Mouse (Mus musculus) granulocyte monocyte progenitor cell, adult 5-6 weeks (primary cell): ENCODE results near the gene Wdtc1. TPM values are rescaled to one million over a fixed set of nuclear protein-coding genes. Genes with fewer than 3 reads are reported as not detected.

Experiments
- ATAC-seq: replicated peaks from 2 replicates; pipeline ENCODE4 v1.8.0; 2016; ENCODE audit warnings: mild to moderate bottlenecking, moderate TSS enrichment, inconsistent platforms; ENCODE audit not compliant: poor library complexity, severe bottlenecking
- total RNA-seq, 2 experiments: library from RNA; stranded (forward) in 1 of 2; stranded (reverse) in 1 of 2; fragments of 200-712, 200-1000 nt in 1 of 2; fragments of >200 nt in 1 of 2; fragmentation: Nextera tagmentation in 1 of 2; gene quantifications; 2 replicates each; pipeline ENCODE4 v1.2.3; 2014 to 2017

Gene Wdtc1
- 10.2 and 10.7 TPM in 2 replicates for total RNA-seq (2014; fragmentation: Nextera tagmentation)
- 7.2 and 9.1 TPM in 2 replicates for total RNA-seq (2017)

GRCm38 (mm10) chr4:133353367-133354365 is at the start of gene Wdtc1:
Gene Wdtc1, minus strand, starts transcription at chr4:133353481.
- peak; percentile 98 for ATAC-seq

- ATAC-seq: no peak
These were observed 48.7 kb upstream of the Wdtc1 start for GRCm38 (mm10) chr4:133402011-133402410.

- ATAC-seq: no peak
These were observed 46.8 kb upstream of the Wdtc1 start for GRCm38 (mm10) chr4:133400098-133400497.

- ATAC-seq: no peak
These were observed 46.2 kb upstream of the Wdtc1 start for GRCm38 (mm10) chr4:133399509-133399908.

- ATAC-seq: no peak
These were observed 45.3 kb upstream of the Wdtc1 start for GRCm38 (mm10) chr4:133398619-133399018.

GRCm38 (mm10) chr4:133397961-133398360 is 44.7 kb upstream of the Wdtc1 start:
- no peak for ATAC-seq

- no peak for ATAC-seq
These were observed 44.0 kb upstream of the Wdtc1 start for GRCm38 (mm10) chr4:133397299-133397698.

- ATAC-seq: no peak
These were observed 42.8 kb upstream of the Wdtc1 start for GRCm38 (mm10) chr4:133396079-133396478.

- no peak for ATAC-seq
These were observed 41.8 kb upstream of the Wdtc1 start for GRCm38 (mm10) chr4:133394981-133395573.

GRCm38 (mm10) chr4:133391185-133392040 is 38.1 kb upstream of the Wdtc1 start:
- no peak for ATAC-seq

GRCm38 (mm10) chr4:133390585-133390984 is 37.3 kb upstream of the Wdtc1 start:
- peak; percentile 84 for ATAC-seq

- ATAC-seq: peak; percentile 37; the same call in 1 of the 2 replicates
These were observed 36.8 kb upstream of the Wdtc1 start for GRCm38 (mm10) chr4:133390042-133390441.

GRCm38 (mm10) chr4:133388781-133389552 is 35.7 kb upstream of the Wdtc1 start:
- no peak for ATAC-seq

- no peak for ATAC-seq
These were observed 33.8 kb upstream of the Wdtc1 start for GRCm38 (mm10) chr4:133387053-133387452.

- no peak for ATAC-seq
These were observed 32.9 kb upstream of the Wdtc1 start for GRCm38 (mm10) chr4:133386061-133386797.

GRCm38 (mm10) chr4:133381141-133381540 is 27.9 kb upstream of the Wdtc1 start:
- no peak for ATAC-seq

- ATAC-seq: no peak
These were observed 27.3 kb upstream of the Wdtc1 start for GRCm38 (mm10) chr4:133380532-133380931.

GRCm38 (mm10) chr4:133379861-133380260 is 26.6 kb upstream of the Wdtc1 start:
- no peak for ATAC-seq

GRCm38 (mm10) chr4:133379046-133379347 is 25.7 kb upstream of the Wdtc1 start:
- no peak for ATAC-seq
